Mouse (Mus musculus): ENCODE measurements around the gene 4932429P05Rik.

4932429P05Rik gene

GRCm38 (mm10) chrX:89751968-89752367 is at the start of gene 4932429P05Rik:
Gene 4932429P05Rik (plus strand): TSS chrX:89752268.
- DNase-seq (ENCODE audit: low read depth): no peak

All from fibroblast of lung, adult 2 months (primary cell).